Mouse (Mus musculus): Measurements from ENCODE around the gene Cops2.

DNA sequence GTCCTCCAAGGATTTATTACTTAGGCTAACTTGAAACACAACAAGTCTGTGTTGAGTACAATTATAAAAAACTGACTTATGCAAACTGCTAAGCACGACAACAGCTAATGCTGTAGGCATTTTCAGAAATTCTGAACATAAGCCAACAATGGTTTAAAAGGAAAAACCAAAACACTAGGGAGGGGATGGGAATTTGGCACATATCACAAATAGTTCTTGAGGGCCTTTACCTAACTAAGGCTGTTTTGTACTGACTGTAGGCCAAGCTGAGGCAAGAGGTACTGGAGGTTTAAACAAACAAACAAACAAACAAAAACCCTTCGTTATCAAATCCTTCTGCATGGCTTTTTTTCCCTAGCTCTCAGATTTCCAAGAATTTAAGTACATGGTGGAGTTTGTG, 77.9 kb downstream of the Cops2 start:
- TF ChIP-seq EP300 (IDR thresholded peaks at IDR 0.05; ENCODE audit: low read depth) (no peak), CTCF (IDR thresholded peaks at IDR 0.05; ENCODE audit: low read depth) (no peak)
